Mouse (Mus musculus) thymus, postnatal 25 days (tissue): ENCODE data around the gene Gm21969.
A peak's percentile ranks its signal among the peaks of the same experiment; 100 is the strongest.

Experiments used
- DNase-seq: peaks from one replicate; pipeline ENCODE4 v3.0.0; 2022

Gm21969 gene

DNA sequence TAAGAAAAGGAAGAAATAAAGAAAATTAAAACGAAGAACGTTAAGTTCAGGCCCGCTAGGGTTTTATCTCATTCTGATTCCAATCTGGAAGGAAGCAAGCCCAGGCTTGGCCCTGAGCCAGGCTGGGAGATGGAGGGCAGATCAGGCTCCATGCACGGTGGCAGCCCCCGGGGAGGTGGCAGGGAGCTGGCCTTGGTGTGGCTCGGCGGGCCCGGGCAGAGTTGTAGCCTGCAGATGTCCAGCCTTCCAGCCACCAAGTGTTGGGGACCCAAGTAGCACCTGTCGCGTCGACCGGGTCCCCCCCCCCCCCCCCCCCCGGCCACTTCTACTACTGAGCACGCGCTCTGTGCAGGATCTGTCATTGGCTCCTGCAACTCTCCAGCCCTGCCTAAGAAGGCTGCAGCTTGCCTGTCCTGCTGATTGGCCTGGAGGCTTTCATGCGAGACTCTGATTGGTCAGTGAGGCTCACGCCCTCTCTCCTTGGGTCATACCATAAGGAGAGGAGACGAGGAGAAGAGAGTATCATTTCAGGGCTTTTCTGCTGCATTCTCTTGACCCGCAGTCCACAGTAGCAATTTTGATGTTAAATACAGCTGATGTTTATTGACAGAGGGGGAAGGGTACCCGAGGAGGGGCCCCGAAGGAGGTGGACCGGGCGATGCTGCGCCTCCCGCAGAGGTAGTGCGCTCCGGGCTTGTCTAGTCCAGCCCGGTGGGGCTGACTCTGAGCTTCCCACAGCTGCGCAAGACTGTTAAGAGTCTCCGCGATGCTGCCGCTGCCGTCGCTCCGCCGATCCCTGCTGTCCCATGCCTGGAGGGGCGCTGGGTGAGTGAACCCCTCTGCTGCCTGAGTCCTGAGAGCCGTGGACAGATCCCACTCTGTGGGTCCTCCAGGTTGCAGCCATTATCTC is 19.6 kb downstream of the Gm21969 start, which contains the start of gene Aldh4a1:
TSS of gene Aldh4a1 (plus strand) at position 494 of the 910 bp plus-strand sequence.
- peak; percentile 85 for DNase-seq

DNA sequence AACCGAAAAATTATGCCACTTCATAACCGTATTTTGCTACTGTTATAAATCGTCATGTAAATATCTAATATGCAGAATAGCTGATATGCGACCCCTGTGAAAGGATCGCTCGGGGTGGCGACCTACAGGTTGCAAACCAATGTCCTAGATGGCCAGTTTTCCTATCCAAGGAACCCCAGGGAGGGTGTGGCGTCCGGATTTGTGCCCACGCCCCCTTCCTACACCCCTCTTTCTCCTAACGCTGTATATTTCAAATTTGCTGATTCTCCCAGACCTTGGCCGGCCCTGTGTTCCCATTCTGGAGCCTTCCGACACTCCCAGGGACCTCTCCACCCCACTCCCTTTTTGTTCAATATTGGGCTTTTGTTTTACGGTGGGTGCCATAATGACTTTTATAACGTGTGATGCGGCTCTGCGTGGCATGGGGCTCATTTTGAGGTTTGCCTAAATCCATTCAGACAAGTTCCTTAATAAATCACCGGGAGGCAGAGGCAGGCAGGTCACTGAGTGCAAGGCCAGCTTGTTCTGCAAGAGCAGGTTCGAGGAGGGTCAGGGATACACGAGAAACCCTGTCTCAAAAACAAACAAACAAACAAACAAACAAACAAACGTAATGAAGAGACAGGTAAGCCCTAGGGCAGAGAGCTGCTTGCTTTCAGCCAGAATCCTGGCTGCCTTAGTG is 20.6 kb downstream of the Gm21969 start:
- DNase-seq = no peak

DNA sequence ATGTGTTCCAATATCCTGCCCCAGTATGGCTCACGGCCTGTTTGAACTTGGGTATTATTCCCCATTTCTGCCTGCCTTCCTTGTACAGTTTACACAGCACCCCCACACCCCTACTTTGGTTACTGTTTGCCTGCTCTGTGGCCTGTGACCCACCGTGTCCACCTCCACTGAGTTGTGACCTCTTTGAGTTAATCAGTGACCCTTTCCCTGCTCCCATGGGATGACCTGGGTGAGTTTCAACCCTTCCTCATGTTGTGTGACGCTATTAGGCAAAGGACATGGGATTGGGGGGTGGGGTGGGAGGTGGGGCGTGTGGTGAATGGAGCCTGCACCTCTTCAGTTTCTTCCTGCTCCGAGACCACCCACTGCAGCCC is 21.1 kb downstream of the Gm21969 start:
- no peak for DNase-seq

DNA sequence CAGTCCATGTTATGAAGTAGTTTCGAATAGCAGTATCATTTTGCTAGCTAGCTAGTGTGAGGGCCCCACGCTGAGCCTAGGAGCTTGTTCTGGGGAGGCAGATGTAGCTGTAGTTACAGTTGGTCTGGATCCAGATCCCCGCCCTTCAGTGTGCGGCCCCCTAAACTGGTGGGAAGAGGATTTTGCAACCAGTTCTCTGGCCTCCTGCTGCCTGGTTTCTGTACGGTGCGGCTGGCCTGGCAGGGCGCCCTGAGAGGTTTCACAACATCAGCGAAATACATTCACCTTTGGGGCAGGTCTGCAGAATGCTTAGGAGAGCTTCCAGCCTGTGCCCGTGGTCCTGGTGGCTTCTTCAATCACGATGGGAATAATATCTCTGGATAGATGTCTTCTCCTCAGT is 21.7 kb downstream of the Gm21969 start:
- DNase-seq = no peak

DNA sequence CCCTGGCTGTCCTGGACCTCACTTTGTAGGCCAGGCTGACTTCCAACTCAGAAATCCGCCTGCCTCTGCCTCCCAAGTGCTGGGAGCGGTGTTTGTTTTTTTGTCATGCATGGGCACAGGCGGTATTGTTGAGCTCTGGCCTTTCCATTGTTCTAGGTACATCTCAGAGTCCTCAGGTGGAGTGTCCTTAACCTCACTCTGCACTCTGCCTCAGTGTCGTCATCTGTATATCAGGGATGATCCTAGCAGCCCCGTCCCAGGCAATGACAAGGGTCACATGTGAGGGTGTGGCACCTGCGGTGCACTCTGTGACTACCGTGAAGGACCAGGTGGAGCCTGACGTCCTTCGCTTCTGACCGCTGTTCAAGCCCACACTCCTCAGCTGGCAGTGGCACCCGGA is 24.4 kb downstream of the Gm21969 start:
- DNase-seq = no peak

DNA sequence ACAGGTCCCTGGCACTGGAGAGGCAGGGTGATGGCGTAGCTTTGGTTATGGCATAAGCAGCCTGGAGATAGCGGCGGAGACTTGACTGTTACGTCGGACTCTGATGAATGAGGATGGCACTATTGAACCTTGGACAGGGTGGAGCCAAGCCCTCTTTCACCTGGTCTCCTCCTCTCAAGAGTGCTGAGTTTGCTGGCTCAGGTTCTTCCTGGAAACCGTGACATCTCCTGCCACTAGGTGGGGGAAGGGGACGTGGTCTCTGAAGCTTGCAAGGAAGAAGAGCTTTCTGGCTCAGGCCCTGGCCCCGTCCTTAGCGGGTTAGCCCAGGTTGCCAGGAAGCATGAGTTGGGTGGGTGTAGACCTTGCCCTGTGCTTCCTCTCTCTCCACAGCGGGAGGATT is 27.2 kb downstream of the Gm21969 start:
- DNase-seq = no peak

DNA sequence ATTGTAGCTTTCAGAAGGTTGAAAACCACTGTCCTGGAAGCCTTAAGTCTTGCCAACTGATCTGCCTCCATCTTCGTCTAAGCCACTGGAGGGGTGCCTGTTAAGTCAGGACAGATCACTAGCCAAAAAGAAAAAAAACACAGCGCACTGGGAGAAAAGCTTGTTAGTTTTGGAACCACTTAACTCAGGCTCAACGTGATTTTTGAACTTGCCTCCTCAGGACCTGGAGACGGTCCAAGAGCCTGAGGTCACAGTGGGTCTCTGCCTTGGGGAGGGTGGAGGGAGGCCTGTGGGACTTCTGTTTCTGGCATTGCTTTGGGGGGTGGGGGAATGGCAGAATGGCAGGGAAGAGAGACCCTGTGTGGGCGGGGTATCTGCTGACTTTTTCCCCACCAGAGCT is 28.2 kb downstream of the Gm21969 start:
- no peak for DNase-seq

DNA sequence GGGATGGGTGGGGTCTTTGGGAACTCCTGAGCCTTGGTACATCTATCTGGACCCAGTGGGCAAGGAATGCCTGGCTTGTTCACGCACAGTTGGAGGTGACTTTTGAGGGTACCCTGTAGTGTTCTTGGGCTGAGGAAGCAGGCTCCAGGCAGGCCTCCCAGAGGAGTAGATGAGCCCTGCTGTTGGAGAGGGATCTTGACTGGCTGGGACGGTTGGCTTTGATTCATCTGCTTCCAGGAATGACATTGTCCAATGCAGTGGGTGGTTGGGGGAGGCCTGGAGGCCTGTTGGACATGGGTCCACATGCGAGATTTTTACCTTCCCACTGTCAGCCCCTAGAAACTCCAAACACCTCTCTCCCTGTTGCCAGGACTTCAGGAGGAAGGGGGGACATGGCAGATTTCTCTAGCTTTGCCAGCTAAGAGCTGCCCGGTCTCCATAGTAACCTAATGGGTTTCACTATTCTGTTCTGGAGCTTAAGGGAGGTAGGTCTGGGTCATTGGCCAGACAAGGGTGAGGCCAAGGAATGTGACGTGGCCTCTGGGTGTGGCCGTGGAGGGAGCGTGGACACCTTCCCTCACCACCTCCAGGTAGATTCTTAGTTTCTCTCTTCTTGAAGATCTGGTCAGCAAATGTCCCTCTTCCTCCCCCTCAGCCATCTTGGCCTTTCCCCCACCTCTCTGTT is 28.7 kb downstream of the Gm21969 start:
- DNase-seq = no peak

DNA sequence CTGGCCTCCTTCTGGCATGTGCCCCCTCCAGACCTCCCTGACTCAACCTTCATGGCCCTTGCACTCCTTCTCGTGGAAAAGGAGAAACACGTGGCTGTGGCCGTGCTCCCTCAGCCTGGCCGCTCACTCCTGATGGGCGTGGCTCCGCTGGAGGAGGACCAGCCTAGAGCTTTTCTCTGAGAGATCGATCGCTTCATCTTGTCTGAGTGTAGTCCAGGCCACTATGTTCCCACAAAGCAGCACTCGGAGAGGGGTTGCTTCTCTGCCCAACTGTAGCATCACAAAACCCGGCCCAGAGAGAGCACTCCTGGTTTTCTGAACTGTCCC is 29.2 kb downstream of the Gm21969 start:
- no peak for DNase-seq

DNA sequence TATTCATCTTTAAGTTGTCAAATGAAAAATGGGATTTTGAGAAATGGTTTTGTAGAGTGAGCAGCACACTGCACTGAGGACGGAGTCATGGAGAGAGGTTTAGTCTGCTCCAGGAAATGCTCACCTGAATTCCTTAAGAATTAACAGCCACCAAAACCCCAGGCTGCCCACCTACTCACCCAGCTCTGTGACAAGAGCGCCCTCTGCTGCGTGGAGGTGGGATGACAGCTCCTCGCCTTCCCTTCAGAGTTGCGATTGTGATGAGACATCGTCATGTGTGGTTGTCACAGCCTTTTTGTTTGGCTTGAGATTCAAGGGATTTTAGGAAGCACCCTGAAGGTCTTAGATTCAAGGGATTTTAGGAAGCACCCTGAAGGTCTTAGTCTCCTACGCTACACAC is 33.4 kb downstream of the Gm21969 start:
- peak; percentile 68 for DNase-seq

DNA sequence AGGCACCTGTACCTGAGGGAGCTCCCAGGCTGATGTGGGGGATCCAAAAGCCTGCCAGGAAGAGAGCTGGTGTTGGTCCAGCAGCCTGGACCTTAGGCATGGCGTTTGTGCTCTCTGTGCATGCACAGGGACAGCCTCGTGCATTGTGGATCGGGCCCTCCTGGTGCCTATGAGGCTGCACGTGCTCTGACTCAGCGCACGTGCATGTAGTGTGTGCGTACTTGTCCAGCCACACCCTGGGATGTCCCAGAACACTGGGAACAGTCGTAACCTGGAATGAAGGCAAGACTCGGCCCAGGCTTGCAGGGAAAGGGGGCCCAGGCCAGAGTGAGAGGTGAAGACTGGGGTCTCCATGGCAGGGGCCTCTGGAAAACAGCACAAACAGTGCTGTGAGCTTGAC is 34.9 kb downstream of the Gm21969 start:
- DNase-seq = no peak

DNA sequence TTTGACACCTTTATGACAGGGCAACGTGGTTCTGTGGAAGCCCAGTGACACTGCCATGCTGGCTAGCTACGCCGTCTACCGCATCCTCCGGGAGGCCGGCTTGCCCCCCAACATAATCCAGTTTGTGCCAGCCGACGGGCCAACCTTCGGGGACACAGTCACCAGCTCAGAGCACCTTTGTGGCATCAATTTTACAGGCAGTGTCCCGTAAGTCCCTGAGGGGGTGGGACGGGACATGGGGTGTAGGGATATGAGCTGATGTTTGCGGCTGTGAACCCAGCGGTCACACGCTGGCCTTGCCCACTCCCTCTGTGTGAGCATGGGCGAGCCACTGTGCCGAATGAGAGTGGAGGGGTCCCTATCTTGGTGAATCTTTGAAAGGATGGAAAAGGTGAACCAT is 35.4 kb downstream of the Gm21969 start:
- DNase-seq = no peak

DNA sequence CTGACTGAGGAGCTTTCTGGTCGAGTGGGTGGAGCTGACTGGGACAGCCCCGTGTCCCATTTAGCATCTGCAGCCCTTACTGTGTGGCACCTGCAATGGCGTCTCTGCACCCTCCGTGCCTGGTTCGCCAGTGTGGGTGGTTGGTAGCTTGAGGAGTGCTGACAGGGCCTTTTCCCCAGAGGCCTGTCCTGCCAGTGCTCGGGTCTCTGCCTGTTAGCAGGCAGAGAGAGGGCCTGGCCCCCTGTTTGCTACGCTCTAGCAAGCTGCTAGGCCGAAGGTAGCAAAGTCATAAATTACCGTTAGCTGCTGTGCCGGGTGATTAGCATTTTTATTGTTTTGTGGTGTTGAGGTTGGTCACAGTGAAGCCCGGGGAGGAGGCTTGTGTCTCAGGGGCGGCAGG is 36.8 kb downstream of the Gm21969 start:
- DNase-seq = no peak

DNA sequence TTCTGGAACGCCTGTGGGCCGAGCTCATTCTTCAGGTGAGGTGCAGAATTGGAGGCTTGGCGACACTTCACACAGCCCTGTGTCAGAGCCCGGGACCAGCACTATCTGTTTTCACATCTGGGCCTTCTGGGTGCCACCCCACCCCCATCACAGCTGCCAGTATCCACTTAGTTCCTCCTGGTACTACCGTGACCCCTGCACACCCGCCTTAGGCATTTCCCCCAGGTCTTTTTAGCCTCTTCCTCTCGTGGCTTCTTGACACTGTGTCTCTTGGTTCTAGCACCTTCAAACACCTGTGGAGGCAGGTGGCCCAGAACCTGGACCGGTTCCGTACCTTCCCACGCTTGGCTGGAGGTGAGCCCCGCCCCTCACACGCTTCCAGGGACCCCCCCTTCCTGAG is 37.3 kb downstream of the Gm21969 start:
- DNase-seq = no peak

DNA sequence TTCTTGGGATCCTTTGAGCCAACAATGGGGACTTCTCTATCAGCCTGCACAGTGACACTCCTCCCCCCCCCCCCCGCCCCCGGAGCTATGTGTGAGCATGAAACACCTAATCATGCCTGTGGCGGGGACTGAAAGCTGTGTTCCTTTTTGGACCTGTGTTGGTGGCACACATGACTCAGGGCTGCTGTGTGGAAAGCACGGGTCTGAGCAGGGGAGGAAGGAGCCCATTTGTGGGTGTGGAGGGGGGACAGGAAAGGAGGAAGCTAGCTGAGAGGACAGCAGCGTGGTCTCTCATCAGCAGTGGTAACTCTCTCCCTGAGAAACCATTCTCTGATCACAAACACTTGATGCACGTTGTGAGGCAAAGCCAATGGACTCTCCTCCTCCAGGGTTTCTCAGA is 37.8 kb downstream of the Gm21969 start:
- no peak for DNase-seq

DNA sequence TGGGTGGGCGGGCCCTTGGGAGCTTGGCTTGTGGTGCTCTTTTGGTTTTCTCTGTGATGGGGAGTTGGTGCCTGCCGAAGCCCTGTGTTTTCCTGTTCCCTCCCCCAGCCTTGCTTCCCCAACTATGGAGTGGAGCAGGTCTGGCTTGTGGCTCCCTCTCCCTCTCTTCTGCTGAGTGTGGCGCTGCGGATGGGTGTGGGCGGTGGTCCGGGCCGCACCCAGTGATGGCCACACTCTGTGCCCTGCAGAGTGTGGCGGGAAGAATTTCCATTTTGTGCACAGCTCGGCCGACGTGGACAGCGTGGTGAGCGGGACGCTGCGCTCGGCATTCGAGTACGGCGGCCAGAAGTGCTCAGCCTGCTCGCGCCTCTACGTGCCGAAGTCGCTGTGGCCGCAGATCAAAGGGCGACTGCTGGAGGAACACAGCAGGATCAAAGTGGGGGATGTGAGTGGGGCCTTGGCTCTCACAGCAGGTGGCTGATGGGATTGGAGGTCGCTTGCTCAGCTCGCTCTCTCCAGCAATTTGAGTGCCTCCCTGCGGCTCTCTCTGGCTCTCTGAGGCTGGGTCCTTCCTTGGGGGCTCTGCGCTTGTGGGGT is 38.9 kb downstream of the Gm21969 start:
- DNase-seq = peak; percentile 25

DNA sequence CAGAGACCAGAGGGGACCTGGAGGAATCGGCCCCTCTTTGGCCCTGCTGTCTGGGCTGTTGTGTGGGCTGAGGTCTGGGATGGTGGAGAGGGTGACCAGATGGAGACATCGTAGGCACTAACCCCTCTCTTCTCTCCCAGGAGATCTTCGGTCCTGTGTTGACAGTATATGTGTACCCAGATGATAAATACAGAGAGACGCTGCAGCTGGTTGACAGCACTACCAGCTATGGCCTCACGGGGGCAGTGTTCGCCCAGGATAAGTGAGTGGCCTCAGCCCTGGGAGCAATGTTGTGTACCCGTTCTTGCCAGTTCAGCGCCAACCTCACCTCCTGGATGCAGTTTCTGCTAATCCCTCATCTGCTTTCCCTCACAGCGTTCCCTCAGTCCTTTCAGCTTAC is 41.0 kb downstream of the Gm21969 start:
- peak; percentile 73 for DNase-seq

DNA sequence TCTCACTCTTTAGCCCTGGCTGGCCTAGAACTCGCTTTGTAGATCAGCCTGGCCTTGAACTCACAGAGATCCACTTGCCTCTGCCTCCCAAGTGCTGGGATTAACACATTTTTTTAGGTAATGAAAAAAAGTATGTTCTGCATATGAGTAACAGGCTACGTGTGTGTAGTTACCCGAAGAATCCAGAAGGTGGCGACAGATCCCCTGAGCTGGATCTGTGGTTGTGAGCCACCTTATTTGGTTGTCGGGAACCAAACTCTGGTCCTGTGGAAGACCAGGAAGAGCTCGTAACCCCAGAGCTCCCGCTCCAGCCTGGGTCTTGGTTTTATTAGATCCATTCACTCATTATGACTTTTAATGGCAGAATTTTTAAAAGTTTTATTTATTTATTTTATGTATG is 43.9 kb downstream of the Gm21969 start:
- no peak for DNase-seq

DNA sequence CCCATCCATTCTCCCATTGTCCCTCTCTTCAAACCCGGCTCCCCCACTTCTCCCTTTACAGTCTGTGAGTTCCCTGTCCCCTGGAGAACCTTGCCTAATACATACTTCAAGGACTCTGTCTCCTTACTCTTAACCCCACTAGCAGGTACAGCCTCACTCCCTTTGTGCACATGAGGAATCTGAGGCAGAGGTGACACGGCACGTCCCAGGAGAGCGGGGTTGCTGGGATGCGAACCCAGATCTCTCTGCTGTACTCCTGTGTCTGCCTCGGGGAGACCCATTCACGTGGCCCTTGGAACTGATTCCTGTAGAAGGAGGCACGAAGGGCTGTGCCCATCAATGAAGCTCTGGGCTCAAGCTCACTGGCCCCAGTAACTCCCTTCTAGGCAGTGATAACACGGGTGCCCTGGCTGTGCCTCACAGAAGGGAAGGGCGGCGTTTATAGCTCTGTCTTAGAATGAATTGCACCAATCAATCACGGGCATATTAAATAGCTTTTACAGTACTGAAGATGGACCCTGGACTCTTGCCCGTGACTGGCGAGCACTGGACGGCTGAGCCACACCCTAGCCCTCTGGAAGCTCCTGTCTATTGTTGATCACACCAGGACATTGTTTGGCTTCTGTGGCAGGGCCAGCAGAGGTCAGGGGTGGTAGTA is 47.2 kb downstream of the Gm21969 start:
- DNase-seq = no peak

DNA sequence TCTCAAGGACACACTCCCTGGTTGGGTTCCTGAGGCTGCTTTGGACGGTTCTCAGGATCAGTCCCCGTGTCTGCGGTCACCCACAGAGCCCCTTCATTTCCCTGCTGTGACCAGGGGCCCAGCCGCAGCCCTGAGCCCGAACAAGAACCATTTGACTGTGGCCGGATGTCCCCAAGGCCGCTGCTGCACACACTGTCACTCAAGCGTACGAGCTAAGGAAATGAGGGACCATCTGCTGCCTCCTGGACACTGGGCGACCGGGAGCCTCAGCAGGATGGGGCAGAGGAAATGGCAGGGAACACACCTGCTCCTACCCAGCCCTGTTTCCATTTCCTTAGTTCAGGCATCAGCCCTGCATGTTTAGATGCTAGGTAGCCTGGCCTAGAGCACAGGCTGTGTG is 47.9 kb downstream of the Gm21969 start:
- no peak for DNase-seq

DNA sequence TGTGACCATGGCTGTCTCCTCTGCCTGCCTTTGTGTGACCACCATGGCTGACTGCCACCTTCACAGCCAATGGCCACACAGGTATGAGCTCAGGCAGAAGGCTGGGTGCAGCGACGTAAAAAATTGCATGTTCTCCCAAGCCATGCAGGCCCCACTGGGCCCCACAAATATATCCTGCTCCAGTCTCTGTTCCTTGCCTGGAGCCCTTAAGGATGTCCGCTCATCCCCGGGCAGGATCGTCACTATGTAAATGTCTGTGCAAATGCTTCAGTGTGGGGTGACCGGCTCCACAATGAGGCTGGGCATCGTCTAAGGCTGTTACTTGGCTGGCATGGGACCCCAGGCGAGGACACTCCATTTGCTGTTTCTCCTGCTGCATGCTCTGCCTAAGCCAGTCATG is 50.3 kb downstream of the Gm21969 start, which contains the start of gene Tas1r2:
TSS of gene Tas1r2 (plus strand) at position 301 of the 400 bp plus-strand sequence.
- no peak for DNase-seq

DNA sequence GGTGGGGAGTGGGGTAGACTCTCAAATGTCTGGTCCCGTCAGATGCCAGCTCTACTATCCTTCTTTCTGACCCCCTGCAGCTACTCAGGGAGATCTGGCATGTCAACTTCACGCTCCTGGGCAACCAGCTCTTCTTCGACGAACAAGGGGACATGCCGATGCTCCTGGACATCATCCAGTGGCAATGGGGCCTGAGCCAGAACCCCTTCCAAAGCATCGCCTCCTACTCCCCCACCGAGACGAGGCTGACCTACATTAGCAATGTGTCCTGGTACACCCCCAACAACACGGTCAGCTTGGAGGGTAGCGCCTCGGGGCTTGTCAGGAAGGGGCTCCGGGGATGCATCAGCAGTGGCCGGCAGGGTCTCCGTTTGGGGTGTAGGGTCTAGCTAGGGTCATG is 58.9 kb downstream of the Gm21969 start:
- DNase-seq = no peak

DNA sequence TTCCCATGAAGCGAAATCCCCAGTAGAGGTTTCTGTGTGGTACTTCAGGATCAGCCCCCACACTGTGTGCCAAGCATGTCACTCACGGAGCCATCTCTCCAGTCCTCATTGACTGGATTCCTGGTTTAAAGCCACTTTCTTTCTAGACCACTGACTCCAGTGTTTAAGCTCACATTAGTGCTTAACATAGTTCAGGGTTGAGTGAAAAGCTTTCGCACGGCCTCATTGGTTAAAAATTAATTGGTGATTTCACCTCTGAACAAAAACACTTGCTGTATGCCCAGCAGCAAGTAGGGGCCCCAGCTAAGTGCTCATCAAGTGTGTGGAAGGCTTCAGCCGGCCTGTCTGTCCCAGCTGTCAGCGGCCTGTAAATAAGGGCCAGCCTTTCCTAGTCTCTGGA is 64.6 kb downstream of the Gm21969 start:
- no peak for DNase-seq
